Mouse (Mus musculus) cerebellum, adult 2 months (tissue): ENCODE measurements around the gene Sart3.

Experiments
- CTCF ChIP-seq: fragments of 200-500 bp; IDR thresholded peaks from 2 replicates; pipeline ENCODE4 v1.5.1; 2011; ENCODE audit warnings: low read depth, mild to moderate bottlenecking, control low read depth, low read length, moderate library complexity, borderline replicate concordance; ENCODE audit not compliant: insufficient read depth
- POLR2A ChIP-seq: fragments of 200-500 bp; IDR thresholded peaks from 2 replicates; pipeline ENCODE4 v1.6.1; 2011; ENCODE audit warnings: low read length, control low read depth, borderline replicate concordance; ENCODE audit not compliant: insufficient read depth

GRCm38 (mm10) chr5:113781875-113782274 is 9.6 kb upstream of the Sart3 start:
- TF ChIP-seq POLR2A, result no peak
- no peak for TF ChIP-seq CTCF
